ENCODE assay signal across 28 mouse cellular contexts in genomic region chr16:91426586-91426985, GRCm38 (mm10). TPM values are rescaled to one million over a fixed set of nuclear protein-coding genes. Genes with fewer than 3 reads are reported as not detected.
A peak's percentile ranks its signal among the peaks of the same experiment; 100 is the strongest.
DNase-seq lines count a peak whose midpoint lies in the region; ATAC-seq and TF ChIP-seq lines count a peak whose summit lies in the region.
"Had no signal": no experiment of that assay in that cellular context is flagged by ENCODE, and none has a peak within 500 bp of the region (broad histone marks: within the 10 kb centered on the region; RNA-seq: fewer than 3 reads in every experiment).

No protein-coding gene starts in this region.

- peaks cover 1% of the 10 kb centered on the region for H3K4me1 ChIP-seq in heart, adult 2 months (ENCODE audit: control insufficient read depth, insufficient read depth, low read length)
- H3K4me1 ChIP-seq in liver, embryonic 13.5 days (replicated peaks): no peaks in the 10 kb centered on the region
- H3K4me1 ChIP-seq: embryonic facial prominence, embryonic 12.5 days; forebrain, embryonic 13.5 days; forebrain, embryonic 15.5 days had no signal

- no peak overlapping the region for H3K4me2 ChIP-seq in liver, embryonic 13.5 days
- H3K4me2 ChIP-seq: embryonic facial prominence, embryonic 12.5 days; forebrain, embryonic 13.5 days; forebrain, embryonic 15.5 days had no signal

- no peaks in the 10 kb centered on the region for H3K9me3 ChIP-seq in liver, embryonic 13.5 days (replicated peaks)
- H3K9me3 ChIP-seq: embryonic facial prominence, embryonic 10.5 days; embryonic facial prominence, embryonic 12.5 days; forebrain, embryonic 13.5 days; forebrain, embryonic 15.5 days; G1E had no signal

- no peak for TF ChIP-seq CTCF in gastrocnemius, adult 2 months (IDR thresholded peaks at IDR 0.05)
- no peak for TF ChIP-seq CTCF in heart, adult 2 months (IDR thresholded peaks at IDR 0.05)

- H3K27me3 ChIP-seq in heart, adult 2 months (ENCODE audit: control insufficient read depth, insufficient read depth, low read length): no peaks in the 10 kb centered on the region
- no peaks in the 10 kb centered on the region for H3K27me3 ChIP-seq in liver, embryonic 13.5 days
- H3K27me3 ChIP-seq: CH12.LX; embryonic facial prominence, embryonic 12.5 days; forebrain, embryonic 13.5 days; forebrain, embryonic 15.5 days; Patski had no signal

- no peak for ATAC-seq in liver, embryonic 13.5 days (ENCODE audit: low read depth)
- ATAC-seq: activated CD4-positive, CD25-positive, alpha-beta regulatory T cell, adult 4 months; CD4-positive, CD25-positive, alpha-beta regulatory T cell, adult 4 months; forebrain, embryonic 13.5 days; forebrain, embryonic 15.5 days; forebrain, postnatal 0 days; Patski had no signal

- H3K27ac ChIP-seq in gastrocnemius, adult 2 months: peak overlapping the region; percentile 48; the same call in 1 of the 2 replicates
- H3K27ac ChIP-seq in heart, adult 2 months: peak overlapping the region; percentile 28; the same call in 1 of the 2 replicates
- 0 out of 2 replicates have a peak overlapping the region, but pooled peaks have one; percentile 4 for H3K27ac ChIP-seq in liver, embryonic 13.5 days
- H3K27ac ChIP-seq: embryonic facial prominence, embryonic 10.5 days; embryonic facial prominence, embryonic 12.5 days; forebrain, embryonic 13.5 days; forebrain, embryonic 15.5 days had no signal

- WGBS in heart, adult 2 months: 90% methylated on average over 4 of the region's 4 CpGs
- WGBS in liver, embryonic 13.5 days (ENCODE audit: insufficient replicate concordance): 75% methylated on average over 4 of the region's 4 CpGs

- H3K79me2 ChIP-seq in heart, adult 2 months (replicated peaks; ENCODE audit: control insufficient read depth, insufficient read depth, low read length): no peaks in the 10 kb centered on the region

- intact Hi-C loops in gastrocnemius, adult 2 months (cut with DNase I): no loop called here
- intact Hi-C loops in gastrocnemius, postnatal 36 days (cut with DNase I): no loop called here
- intact Hi-C loops in heart, adult 2 months (cut with DNase I): no loop called here
- intact Hi-C loops in heart, postnatal 25 days (cut with DNase I): no loop called here

- TF ChIP-seq EP300 in heart, adult 2 months (IDR thresholded peaks at IDR 0.05; ENCODE audit: insufficient read depth, low read depth, low read length): 0 out of 2 replicates have a peak, but pooled peaks have one; percentile 33

- H3K4me3 ChIP-seq in gastrocnemius, adult 2 months: no peak overlapping the region
- H3K4me3 ChIP-seq in heart, adult 2 months: no peak overlapping the region
- H3K4me3 ChIP-seq in liver, embryonic 13.5 days (replicated peaks): no peak overlapping the region
- H3K4me3 ChIP-seq: embryonic facial prominence, embryonic 10.5 days; embryonic facial prominence, embryonic 12.5 days; forebrain, embryonic 13.5 days; forebrain, embryonic 15.5 days had no signal

- H3K9ac ChIP-seq in heart, adult 2 months (ENCODE audit: low read depth, low read length): no peak overlapping the region
- no peak overlapping the region for H3K9ac ChIP-seq in liver, embryonic 13.5 days
- H3K9ac ChIP-seq: embryonic facial prominence, embryonic 12.5 days; forebrain, embryonic 13.5 days; forebrain, embryonic 15.5 days; forebrain, postnatal 0 days had no signal

- TF ChIP-seq POLR2A in heart, adult 2 months (IDR thresholded peaks at IDR 0.05; ENCODE audit: insufficient read depth, low read depth, low read length): no peak

- peaks cover 11% of the 10 kb centered on the region for H3K36me3 ChIP-seq in heart, adult 2 months (ENCODE audit: control insufficient read depth, insufficient read depth, low read length)
- peaks cover 57% of the 10 kb centered on the region for H3K36me3 ChIP-seq in liver, embryonic 13.5 days
- H3K36me3 ChIP-seq: forebrain, embryonic 15.5 days had no signal

- DNase-seq in gastrocnemius, adult 2 months: no peak
- DNase-seq in gastrocnemius, postnatal 36 days: no peak
- DNase-seq in heart, adult 2 months: no peak
- no peak for DNase-seq in heart, postnatal 25 days (ENCODE audit: low spot score)
- DNase-seq in liver, embryonic 13.5 days: no peak
- DNase-seq in liver: no peak
- DNase-seq: adrenal gland, adult 8-10 months; adrenal gland, postnatal 14 days; adrenal gland, postnatal 36 days; B cell, adult 2 months; cerebellum, adult 11 months; cerebellum, adult 2 months; cerebellum, adult 9-10 months; cerebellum, postnatal 10 days; cerebellum, postnatal 25 days; forebrain, postnatal 0 days had no signal

RNA-seq across cellular contexts. Expression of gene Il10rb, which starts 20.6 kb away (rescaled TPM):
- total RNA-seq in gastrocnemius, adult 2 months (2021): 1 to 10 TPM; 6.2 to 7.9 TPM
- 1 to 10 TPM; 6.6 to 6.7 TPM for total RNA-seq in gastrocnemius, postnatal 36 days (2021)
- 100 to 1,000 TPM in 1 of 2 experiments, 10 to 100 TPM in 1; 98.2 to 122 TPM for total RNA-seq in heart, adult 2 months (2021)
- polyA plus RNA-seq in heart, adult 2 months (2012; rRNA removed): 136 and 182 TPM in 2 replicates
- total RNA-seq in heart, postnatal 25 days (2021): 100 to 1,000 TPM in 1 of 2 experiments, 10 to 100 TPM in 1; 97.5 to 105 TPM
- 25.0 and 28.1 TPM in 2 replicates for polyA plus RNA-seq in liver, embryonic 13.5 days (2015; fragmentation: Nextera tagmentation; extraction: Ambion mirVana)

RNA-seq across cellular contexts. Expression of gene Gm21970, which starts 35.1 kb away (rescaled TPM):
- under 1 TPM in 1 of 2 experiments, not detected in 1; 0.45 TPM for total RNA-seq in gastrocnemius, adult 2 months (2021)
- total RNA-seq in gastrocnemius, postnatal 36 days (2021): not detected
- not detected for total RNA-seq in heart, adult 2 months (2021)
- not detected in 2 replicates for polyA plus RNA-seq in heart, adult 2 months (2012; rRNA removed)
- total RNA-seq in heart, postnatal 25 days (2021): not detected
- polyA plus RNA-seq in liver, embryonic 13.5 days (2015; fragmentation: Nextera tagmentation; extraction: Ambion mirVana): not detected in 2 replicates
- total RNA-seq: adrenal gland, adult 18-20 months; adrenal gland, postnatal 36 days; CH12.LX; forebrain, postnatal 0 days had no signal
- polyA plus RNA-seq: CD4-positive, CD25-positive, alpha-beta regulatory T cell, adult 4 months; cerebellum, adult 2 months; cortical plate, adult 2 months; embryonic facial prominence, embryonic 10.5 days; embryonic facial prominence, embryonic 12.5 days; embryonic facial prominence, embryonic 14.5 days; forebrain, embryonic 13.5 days; forebrain, embryonic 15.5 days; forebrain, postnatal 0 days; G1E had no signal

RNA-seq across cellular contexts. Expression of gene Ifnar2, which starts 54.0 kb away (rescaled TPM):
- total RNA-seq in gastrocnemius, adult 2 months (2021): 10 to 100 TPM in 1 of 2 experiments, 1 to 10 TPM in 1; 6.8 to 11.4 TPM
- total RNA-seq in gastrocnemius, postnatal 36 days (2021): 1 to 10 TPM; 7.1 to 7.3 TPM
- total RNA-seq in heart, adult 2 months (2021): 10 to 100 TPM; 31.2 to 36.0 TPM
- polyA plus RNA-seq in heart, adult 2 months (2012; rRNA removed): 39.9 and 51.6 TPM in 2 replicates
- 10 to 100 TPM; 34.5 to 37.6 TPM for total RNA-seq in heart, postnatal 25 days (2021)
- 67.4 and 74.0 TPM in 2 replicates for polyA plus RNA-seq in liver, embryonic 13.5 days (2015; fragmentation: Nextera tagmentation; extraction: Ambion mirVana)

RNA-seq across cellular contexts. Expression of gene Ifnar1, which starts 58.5 kb away (rescaled TPM):
- total RNA-seq in gastrocnemius, adult 2 months (2021): 10 to 100 TPM; 12.6 to 15.1 TPM
- total RNA-seq in gastrocnemius, postnatal 36 days (2021): 10 to 100 TPM in 1 of 2 experiments, 1 to 10 TPM in 1; 9.6 to 11.3 TPM
- 10 to 100 TPM; 23.6 to 24.0 TPM for total RNA-seq in heart, adult 2 months (2021)
- polyA plus RNA-seq in heart, adult 2 months (2012; rRNA removed): 12.5 and 20.2 TPM in 2 replicates
- total RNA-seq in heart, postnatal 25 days (2021): 10 to 100 TPM; 30.5 to 39.7 TPM
- 18.0 and 19.1 TPM in 2 replicates for polyA plus RNA-seq in liver, embryonic 13.5 days (2015; fragmentation: Nextera tagmentation; extraction: Ambion mirVana)

Comparison
In these comparisons a context has a peak if more than half of its experiments do, and no peak if none do; other contexts are left out.
1. RNA of gene Il10rb, which starts 20.6 kb away (total RNA-seq): 98.2 to 122 TPM in heart, adult 2 months and 97.5 to 105 TPM in heart, postnatal 25 days; 6.2 to 7.9 TPM in gastrocnemius, adult 2 months and 6.6 to 6.7 TPM in gastrocnemius, postnatal 36 days; every median in the first group is over 10 times any median in the second.
2. Peak in every context shown above with its lines, with median percentiles within 50 percentile points of each other: H3K27ac ChIP-seq.